Mouse (Mus musculus): ENCODE measurements around the gene Metap2. TPM values are rescaled to one million over a fixed set of nuclear protein-coding genes. Genes with fewer than 3 reads are reported as not detected.

Gene Metap2
- polyA plus RNA-seq, 1 experiment from 2014 or later: 275 TPM

- Histone ChIP-seq H3K9me3 (ENCODE audit: control insufficient read depth, low read length) (no peaks in the 10 kb centered on the region), H3K27me3 (ENCODE audit: control insufficient read depth, insufficient read depth, low read length) (no peaks in the 10 kb centered on the region), H3K4me2 (ENCODE audit: low read depth, severe bottlenecking) (peak overlapping the region; percentile 78), H3K27ac (replicated peaks; ENCODE audit: low read depth, low read length) (peak overlapping the region; percentile 70), H3K4me1 (ENCODE audit: control insufficient read depth, insufficient read depth, low read length) (no peaks in the 10 kb centered on the region), H3K4me3 (ENCODE audit: low read depth, low read length) (peak overlapping the region; percentile 98), H3K9ac (ENCODE audit: low read length) (peak overlapping the region; percentile 94), H3K36me3 (ENCODE audit: control insufficient read depth, insufficient read depth, low read length) (peaks cover 19% of the 10 kb centered on the region)
- WGBS: under 1% methylated on average over 38 of the region's 38 CpGs
- ATAC-seq (ENCODE audit: insufficient number of reproducible peaks, low FRiP score, low TSS enrichment, low read depth): peak; percentile 44; the same call in 1 of the 2 replicates
- DNase-seq (ENCODE audit: low spot score): no peak
Measured at GRCm38 (mm10) chr10:93888935-93889578, 7.8 kb downstream of the Metap2 start.

- Histone ChIP-seq H3K9me3 (ENCODE audit: control insufficient read depth, low read length) (no peaks in the 10 kb centered on the region), H3K9ac (ENCODE audit: low read length) (peak overlapping the region; percentile 94), H3K4me2 (ENCODE audit: low read depth, severe bottlenecking) (peak overlapping the region; percentile 78), H3K27ac (replicated peaks; ENCODE audit: low read depth, low read length) (no peak overlapping the region), H3K4me3 (ENCODE audit: low read depth, low read length) (peak overlapping the region; percentile 98), H3K36me3 (ENCODE audit: control insufficient read depth, insufficient read depth, low read length) (peaks cover 22% of the 10 kb centered on the region), H3K27me3 (ENCODE audit: control insufficient read depth, insufficient read depth, low read length) (no peaks in the 10 kb centered on the region), H3K4me1 (ENCODE audit: control insufficient read depth, insufficient read depth, low read length) (no peaks in the 10 kb centered on the region)
- ATAC-seq (ENCODE audit: insufficient number of reproducible peaks, low FRiP score, low TSS enrichment, low read depth) (no peak), DNase-seq (ENCODE audit: low spot score) (no peak)
- 21% methylated on average over 10 of the region's 10 CpGs for WGBS
Measured at GRCm38 (mm10) chr10:93888590-93888934, 8.3 kb downstream of the Metap2 start.

GRCm38 (mm10) chr10:93885839-93886477, 10.9 kb downstream of the Metap2 start:
- no peak for DNase-seq (ENCODE audit: low spot score)
- H3K4me2 ChIP-seq (ENCODE audit: low read depth, severe bottlenecking): no peak overlapping the region
- H3K9me3 ChIP-seq (ENCODE audit: control insufficient read depth, low read length): no peaks in the 10 kb centered on the region
- no peak overlapping the region for H3K27ac ChIP-seq (replicated peaks; ENCODE audit: low read depth, low read length)
- no peak for ATAC-seq (ENCODE audit: insufficient number of reproducible peaks, low FRiP score, low TSS enrichment, low read depth)
- H3K36me3 ChIP-seq (ENCODE audit: control insufficient read depth, insufficient read depth, low read length): peaks cover 27% of the 10 kb centered on the region
- no peak overlapping the region for H3K9ac ChIP-seq (ENCODE audit: low read length)
- WGBS: 95% methylated on average over 14 of the region's 14 CpGs
- no peak overlapping the region for H3K4me3 ChIP-seq (ENCODE audit: low read depth, low read length)
- no peaks in the 10 kb centered on the region for H3K4me1 ChIP-seq (ENCODE audit: control insufficient read depth, insufficient read depth, low read length)
- H3K27me3 ChIP-seq (ENCODE audit: control insufficient read depth, insufficient read depth, low read length): no peaks in the 10 kb centered on the region

GRCm38 (mm10) chr10:93882738-93883364, 14.0 kb downstream of the Metap2 start:
- Histone ChIP-seq H3K9ac (ENCODE audit: low read length) (no peak overlapping the region), H3K36me3 (ENCODE audit: control insufficient read depth, insufficient read depth, low read length) (peaks cover 30% of the 10 kb centered on the region), H3K9me3 (ENCODE audit: control insufficient read depth, low read length) (no peaks in the 10 kb centered on the region), H3K4me2 (ENCODE audit: low read depth, severe bottlenecking) (no peak overlapping the region), H3K27ac (replicated peaks; ENCODE audit: low read depth, low read length) (no peak overlapping the region), H3K4me1 (ENCODE audit: control insufficient read depth, insufficient read depth, low read length) (no peaks in the 10 kb centered on the region), H3K27me3 (ENCODE audit: control insufficient read depth, insufficient read depth, low read length) (no peaks in the 10 kb centered on the region), H3K4me3 (ENCODE audit: low read depth, low read length) (no peak overlapping the region)
- ATAC-seq (ENCODE audit: insufficient number of reproducible peaks, low FRiP score, low TSS enrichment, low read depth) (no peak), DNase-seq (ENCODE audit: low spot score) (no peak)
- WGBS: 76% methylated on average over 8 of the region's 8 CpGs

- no peaks in the 10 kb centered on the region for H3K4me1 ChIP-seq (ENCODE audit: control insufficient read depth, insufficient read depth, low read length)
- DNase-seq (ENCODE audit: low spot score) (no peak), ATAC-seq (ENCODE audit: insufficient number of reproducible peaks, low FRiP score, low TSS enrichment, low read depth) (no peak)
- no peak overlapping the region for H3K27ac ChIP-seq (replicated peaks; ENCODE audit: low read depth, low read length)
- H3K4me2 ChIP-seq (ENCODE audit: low read depth, severe bottlenecking): no peak overlapping the region
- H3K9ac ChIP-seq (ENCODE audit: low read length): no peak overlapping the region
- no peaks in the 10 kb centered on the region for H3K27me3 ChIP-seq (ENCODE audit: control insufficient read depth, insufficient read depth, low read length)
- H3K9me3 ChIP-seq (ENCODE audit: control insufficient read depth, low read length): no peaks in the 10 kb centered on the region
- no peak overlapping the region for H3K4me3 ChIP-seq (ENCODE audit: low read depth, low read length)
- peaks cover 28% of the 10 kb centered on the region for H3K36me3 ChIP-seq (ENCODE audit: control insufficient read depth, insufficient read depth, low read length)
Measured at GRCm38 (mm10) chr10:93881918-93882317, 15.0 kb downstream of the Metap2 start.

GRCm38 (mm10) chr10:93878732-93879131, 18.2 kb downstream of the Metap2 start:
- WGBS: 86% methylated on average over 4 of the region's 4 CpGs
- H3K36me3 ChIP-seq (ENCODE audit: control insufficient read depth, insufficient read depth, low read length): peaks cover 17% of the 10 kb centered on the region

GRCm38 (mm10) chr10:93876772-93877171, 20.1 kb downstream of the Metap2 start:
- Histone ChIP-seq H3K36me3 (ENCODE audit: control insufficient read depth, insufficient read depth, low read length) (peaks cover 12% of the 10 kb centered on the region), H3K27ac (replicated peaks; ENCODE audit: low read depth, low read length) (no peak overlapping the region), H3K9ac (ENCODE audit: low read length) (no peak overlapping the region), H3K27me3 (ENCODE audit: control insufficient read depth, insufficient read depth, low read length) (no peaks in the 10 kb centered on the region), H3K4me3 (ENCODE audit: low read depth, low read length) (no peak overlapping the region), H3K4me2 (ENCODE audit: low read depth, severe bottlenecking) (no peak overlapping the region), H3K9me3 (ENCODE audit: control insufficient read depth, low read length) (no peaks in the 10 kb centered on the region), H3K4me1 (ENCODE audit: control insufficient read depth, insufficient read depth, low read length) (no peaks in the 10 kb centered on the region)
- 94% methylated on average over 1 of the region's 1 CpGs for WGBS
- ATAC-seq (ENCODE audit: insufficient number of reproducible peaks, low FRiP score, low TSS enrichment, low read depth): no peak
- no peak for DNase-seq (ENCODE audit: low spot score)

More at GRCm38 (mm10) chr10:93878732-93879131, 18.2 kb downstream of the Metap2 start:
- H3K27ac ChIP-seq (replicated peaks; ENCODE audit: low read depth, low read length): no peak overlapping the region
- no peak overlapping the region for H3K4me2 ChIP-seq (ENCODE audit: low read depth, severe bottlenecking)
- H3K4me1 ChIP-seq (ENCODE audit: control insufficient read depth, insufficient read depth, low read length): no peaks in the 10 kb centered on the region
- H3K9ac ChIP-seq (ENCODE audit: low read length): no peak overlapping the region
- H3K27me3 ChIP-seq (ENCODE audit: control insufficient read depth, insufficient read depth, low read length): no peaks in the 10 kb centered on the region
- H3K9me3 ChIP-seq (ENCODE audit: control insufficient read depth, low read length): no peaks in the 10 kb centered on the region
- ATAC-seq (ENCODE audit: insufficient number of reproducible peaks, low FRiP score, low TSS enrichment, low read depth) (no peak), DNase-seq (ENCODE audit: low spot score) (no peak)
- H3K4me3 ChIP-seq (ENCODE audit: low read depth, low read length): no peak overlapping the region

GRCm38 (mm10) chr10:93868886-93869285, 28.0 kb downstream of the Metap2 start:
- peaks cover 8% of the 10 kb centered on the region for H3K36me3 ChIP-seq (ENCODE audit: control insufficient read depth, insufficient read depth, low read length)
- no peak overlapping the region for H3K27ac ChIP-seq (replicated peaks; ENCODE audit: low read depth, low read length)
- no peaks in the 10 kb centered on the region for H3K4me1 ChIP-seq (ENCODE audit: control insufficient read depth, insufficient read depth, low read length)
- no peak overlapping the region for H3K9ac ChIP-seq (ENCODE audit: low read length)
- 88% methylated on average over 4 of the region's 4 CpGs for WGBS
- DNase-seq (ENCODE audit: low spot score): no peak
- H3K9me3 ChIP-seq (ENCODE audit: control insufficient read depth, low read length): no peaks in the 10 kb centered on the region
- no peak overlapping the region for H3K4me2 ChIP-seq (ENCODE audit: low read depth, severe bottlenecking)
- ATAC-seq (ENCODE audit: insufficient number of reproducible peaks, low FRiP score, low TSS enrichment, low read depth): no peak
- H3K4me3 ChIP-seq (ENCODE audit: low read depth, low read length): no peak overlapping the region
- no peaks in the 10 kb centered on the region for H3K27me3 ChIP-seq (ENCODE audit: control insufficient read depth, insufficient read depth, low read length)

Measured in limb, embryonic 11.5 days (tissue).